Mouse (Mus musculus): ENCODE results near the gene Rnf227. TPM values are rescaled to one million over a fixed set of nuclear protein-coding genes. Genes with fewer than 3 reads are reported as not detected.

Rnf227 gene
- polyA plus RNA-seq, 1 experiment from 2014 or later, result 4.3 TPM

DNA sequence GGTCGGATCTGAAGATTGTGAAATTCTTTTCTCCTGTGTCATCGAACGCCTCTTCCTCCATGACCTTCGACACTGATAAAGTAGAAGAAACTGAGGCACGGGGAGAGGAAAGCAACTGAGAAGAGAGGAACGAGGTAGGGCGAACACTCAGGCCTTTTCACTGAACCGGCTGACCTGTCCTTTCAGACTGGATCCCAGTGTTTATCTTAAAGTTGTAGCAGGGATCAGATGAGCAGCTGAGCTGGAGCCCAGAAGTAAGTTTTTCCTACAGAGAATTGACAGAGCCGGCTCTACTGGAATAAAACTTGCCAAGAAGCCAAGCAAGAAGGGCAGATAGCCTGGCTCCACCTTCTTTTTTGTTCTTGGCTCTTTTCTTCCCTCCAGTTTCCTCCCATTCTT, 30.6 kb downstream of the Rnf227 start:
- no peaks in the 10 kb centered on the region for H3K9me3 ChIP-seq (ENCODE audit: control insufficient read depth, low read length)
- peaks cover 12% of the 10 kb centered on the region for H3K27me3 ChIP-seq (replicated peaks; ENCODE audit: control insufficient read depth, insufficient read depth, low read length)
- H3K27ac ChIP-seq (ENCODE audit: low read depth, low read length), result peak overlapping the region; percentile 20; the same call in 1 of the 2 replicates
- peak overlapping the region; percentile 19 for H3K4me2 ChIP-seq
- no peak overlapping the region for H3K4me3 ChIP-seq (ENCODE audit: low read depth, low read length)
- H3K9ac ChIP-seq (ENCODE audit: low read depth, low read length), result no peak overlapping the region
- ATAC-seq (replicated peaks; ENCODE audit: low FRiP score) (no peak), DNase-seq (ENCODE audit: low spot score) (no peak)
- 30% methylated on average over 9 of the region's 9 CpGs for WGBS
- H3K36me3 ChIP-seq (ENCODE audit: control insufficient read depth, insufficient read depth, low read length), result no peaks in the 10 kb centered on the region
- H3K4me1 ChIP-seq (replicated peaks; ENCODE audit: control insufficient read depth, insufficient read depth, low read length), result peaks cover 55% of the 10 kb centered on the region

DNA sequence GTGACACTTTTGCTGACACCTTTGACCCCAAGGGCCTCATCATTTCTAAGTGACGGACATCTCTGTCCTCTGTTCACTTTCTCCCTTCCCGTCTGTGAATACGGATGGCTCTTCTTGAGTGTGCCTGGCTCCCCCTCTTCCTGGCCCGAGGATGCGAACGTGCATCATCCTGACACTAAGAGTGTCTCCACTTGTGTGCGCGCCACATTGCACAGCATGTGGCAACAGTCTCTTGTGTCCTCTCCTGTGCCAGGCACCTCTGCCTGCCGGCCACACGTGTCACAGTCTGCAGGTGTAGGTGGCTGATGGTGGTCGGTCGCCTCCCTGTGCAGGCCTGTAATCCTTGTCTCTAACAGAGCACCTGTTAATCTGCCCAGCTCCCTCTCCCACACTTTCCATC, 31.3 kb downstream of the Rnf227 start:
- Histone ChIP-seq H3K4me3 (ENCODE audit: low read depth, low read length) (peak overlapping the region; percentile 9; the same call in 1 of the 2 replicates), H3K27ac (ENCODE audit: low read depth, low read length) (peak overlapping the region; percentile 79; the same call in 1 of the 2 replicates), H3K27me3 (replicated peaks; ENCODE audit: control insufficient read depth, insufficient read depth, low read length) (peaks cover 12% of the 10 kb centered on the region), H3K36me3 (ENCODE audit: control insufficient read depth, insufficient read depth, low read length) (no peaks in the 10 kb centered on the region), H3K4me1 (replicated peaks; ENCODE audit: control insufficient read depth, insufficient read depth, low read length) (peaks cover 51% of the 10 kb centered on the region), H3K9ac (ENCODE audit: low read depth, low read length) (no peak overlapping the region), H3K4me2 (peak overlapping the region; percentile 64), H3K9me3 (ENCODE audit: control insufficient read depth, low read length) (no peaks in the 10 kb centered on the region)
- DNase-seq (ENCODE audit: low spot score) (no peak), ATAC-seq (replicated peaks; ENCODE audit: low FRiP score) (no peak)
- 66% methylated on average over 12 of the region's 12 CpGs for WGBS

DNA sequence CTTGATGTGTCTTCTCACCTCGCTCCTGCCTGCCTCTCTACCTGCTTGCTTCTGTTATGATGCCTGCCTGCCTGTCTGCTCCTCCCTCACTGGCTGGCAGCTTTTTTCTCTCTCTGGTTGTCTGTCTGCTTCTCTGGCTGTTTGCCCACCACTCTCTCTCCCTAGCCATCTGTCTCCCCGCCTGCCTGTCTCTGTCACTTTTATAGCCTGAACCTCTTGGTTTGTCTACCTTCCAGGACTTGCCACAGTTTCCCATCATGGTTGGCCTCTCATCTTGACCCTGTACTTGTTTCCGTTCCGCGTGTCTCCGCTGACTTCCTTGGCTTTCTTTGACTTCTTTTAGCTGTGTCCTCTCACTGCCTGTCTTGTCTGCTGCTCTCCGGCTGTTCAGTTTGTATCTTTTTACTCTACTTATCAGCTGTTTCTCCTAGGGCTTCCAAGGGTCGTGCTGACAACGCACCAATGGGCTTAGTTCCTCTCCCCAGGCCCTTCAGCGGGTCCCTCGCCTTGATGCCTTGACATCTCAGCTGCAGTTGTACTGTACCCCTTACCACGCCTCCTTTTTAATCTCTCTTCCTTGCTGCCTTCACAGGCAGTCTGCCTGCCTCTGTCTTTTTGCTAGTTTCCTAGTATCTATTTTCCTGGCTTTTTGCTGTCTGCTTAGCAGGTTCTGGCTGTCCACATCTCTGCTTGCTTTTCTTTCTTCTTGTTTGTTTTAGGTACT, 32.0 kb downstream of the Rnf227 start:
- ATAC-seq (replicated peaks; ENCODE audit: low FRiP score) (peak; percentile 46), DNase-seq (ENCODE audit: low spot score) (peak; percentile 51)
- 36% methylated on average over 12 of the region's 12 CpGs for WGBS
- peak overlapping the region; percentile 9; the same call in 1 of the 2 replicates for H3K4me3 ChIP-seq (ENCODE audit: low read depth, low read length)
- peaks cover 51% of the 10 kb centered on the region for H3K4me1 ChIP-seq (replicated peaks; ENCODE audit: control insufficient read depth, insufficient read depth, low read length)
- peak overlapping the region; percentile 64 for H3K4me2 ChIP-seq
- no peaks in the 10 kb centered on the region for H3K9me3 ChIP-seq (ENCODE audit: control insufficient read depth, low read length)
- H3K27me3 ChIP-seq (replicated peaks; ENCODE audit: control insufficient read depth, insufficient read depth, low read length), result peaks cover 10% of the 10 kb centered on the region
- H3K27ac ChIP-seq (ENCODE audit: low read depth, low read length), result peak overlapping the region; percentile 79
- H3K36me3 ChIP-seq (ENCODE audit: control insufficient read depth, insufficient read depth, low read length), result no peaks in the 10 kb centered on the region
- H3K9ac ChIP-seq (ENCODE audit: low read depth, low read length), result peak overlapping the region; percentile 48; the same call in 1 of the 2 replicates

DNA sequence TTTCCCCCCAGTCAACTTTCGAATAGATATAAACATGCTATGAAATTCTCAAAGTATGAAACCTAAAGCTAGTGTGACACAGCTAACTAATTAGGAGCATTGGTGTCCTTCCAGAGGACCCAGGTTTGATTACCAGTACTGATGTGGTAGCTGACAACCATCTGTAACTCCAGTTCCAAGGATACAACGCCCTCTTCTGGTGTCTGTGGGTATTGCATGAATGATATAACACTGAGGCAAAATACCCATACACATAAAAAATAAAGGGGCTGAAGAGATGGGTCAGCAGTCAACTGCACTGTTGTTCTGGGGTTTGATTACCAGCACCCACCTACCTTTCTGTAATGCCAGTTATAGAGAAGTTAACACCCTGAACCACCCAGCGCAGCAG, 32.5 kb downstream of the Rnf227 start:
- peak overlapping the region; percentile 64 for H3K4me2 ChIP-seq

DNA sequence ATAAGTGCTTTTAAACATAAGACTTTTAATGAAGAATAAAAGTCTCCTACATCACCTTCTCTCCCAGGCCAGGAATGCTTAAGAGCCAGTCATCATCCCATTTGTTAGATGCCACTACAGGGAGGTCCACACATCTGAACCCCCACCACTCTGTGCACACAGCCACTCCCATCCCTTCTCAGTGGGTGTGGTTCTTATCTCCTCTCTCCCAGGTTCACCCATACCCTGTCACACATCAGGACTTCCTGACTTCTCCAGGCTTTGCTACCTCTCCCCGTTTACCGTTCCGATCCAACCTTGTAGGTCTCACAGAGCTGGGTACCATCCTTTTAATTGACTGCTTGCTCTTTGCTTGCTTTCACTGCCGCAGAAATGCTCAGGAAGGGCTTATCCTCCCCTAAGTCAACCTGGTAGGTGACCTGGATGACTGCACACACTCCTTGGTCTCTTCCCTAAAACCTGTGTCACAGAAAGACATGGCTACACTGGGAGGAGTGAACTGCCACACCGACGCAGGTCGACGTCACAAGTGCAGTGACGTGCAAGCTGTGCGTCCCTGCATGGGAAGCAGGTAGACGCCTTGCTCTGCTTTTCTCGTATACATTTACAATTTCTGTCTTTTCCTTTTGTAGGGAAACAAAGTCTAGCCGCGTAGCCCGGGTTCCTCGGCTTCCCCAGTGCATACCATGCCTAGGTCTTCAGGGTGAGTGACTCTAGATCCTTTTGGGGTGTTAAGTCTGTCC, 33.1 kb downstream of the Rnf227 start:
- no peak for DNase-seq (ENCODE audit: low spot score)
- Histone ChIP-seq H3K9ac (ENCODE audit: low read depth, low read length) (peak overlapping the region; percentile 59), H3K4me2 (peak overlapping the region; percentile 64), H3K27me3 (replicated peaks; ENCODE audit: control insufficient read depth, insufficient read depth, low read length) (peaks cover 2% of the 10 kb centered on the region), H3K36me3 (ENCODE audit: control insufficient read depth, insufficient read depth, low read length) (no peaks in the 10 kb centered on the region), H3K9me3 (ENCODE audit: control insufficient read depth, low read length) (no peaks in the 10 kb centered on the region), H3K27ac (ENCODE audit: low read depth, low read length) (peak overlapping the region; percentile 79), H3K4me1 (replicated peaks; ENCODE audit: control insufficient read depth, insufficient read depth, low read length) (peaks cover 42% of the 10 kb centered on the region), H3K4me3 (ENCODE audit: low read depth, low read length) (peak overlapping the region; percentile 32)
- peak; percentile 94 for ATAC-seq (replicated peaks; ENCODE audit: low FRiP score)
- 69% methylated on average over 16 of the region's 16 CpGs for WGBS

More for the DNA sequence above, 32.5 kb downstream of the Rnf227 start:
- ATAC-seq (replicated peaks; ENCODE audit: low FRiP score) (no peak), DNase-seq (ENCODE audit: low spot score) (no peak)
- H3K27ac ChIP-seq (ENCODE audit: low read depth, low read length), result peak overlapping the region; percentile 79
- peaks cover 8% of the 10 kb centered on the region for H3K27me3 ChIP-seq (replicated peaks; ENCODE audit: control insufficient read depth, insufficient read depth, low read length)
- H3K4me3 ChIP-seq (ENCODE audit: low read depth, low read length), result peak overlapping the region; percentile 32; the same call in 1 of the 2 replicates
- no peaks in the 10 kb centered on the region for H3K36me3 ChIP-seq (ENCODE audit: control insufficient read depth, insufficient read depth, low read length)
- peaks cover 48% of the 10 kb centered on the region for H3K4me1 ChIP-seq (replicated peaks; ENCODE audit: control insufficient read depth, insufficient read depth, low read length)
- 54% methylated on average over 3 of the region's 3 CpGs for WGBS
- no peak overlapping the region; the same call in 1 of the 2 replicates for H3K9ac ChIP-seq (ENCODE audit: low read depth, low read length)
- H3K9me3 ChIP-seq (ENCODE audit: control insufficient read depth, low read length), result no peaks in the 10 kb centered on the region

DNA sequence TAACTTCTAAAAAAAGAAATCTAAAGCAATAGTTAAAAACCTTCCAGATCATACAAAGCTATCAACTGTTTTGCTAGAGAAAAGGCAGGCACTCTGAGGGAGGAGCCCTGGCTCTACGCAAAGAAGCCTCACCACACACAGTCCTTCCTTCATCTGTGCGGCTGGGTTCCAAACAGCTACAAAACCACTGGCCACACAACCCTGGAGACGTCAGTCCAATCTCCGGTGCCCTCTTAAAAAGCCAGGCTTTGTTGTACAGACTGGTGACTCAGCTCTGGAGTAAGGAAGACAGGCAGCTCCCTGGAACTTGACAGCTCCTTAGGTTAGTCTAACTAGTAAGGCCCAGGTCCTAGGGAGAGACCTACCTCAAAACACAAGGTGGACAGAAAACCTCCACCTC, 35.4 kb downstream of the Rnf227 start:
- Histone ChIP-seq H3K27ac (ENCODE audit: low read depth, low read length) (no peak overlapping the region), H3K36me3 (ENCODE audit: control insufficient read depth, insufficient read depth, low read length) (no peaks in the 10 kb centered on the region)
- no peak for ATAC-seq (replicated peaks; ENCODE audit: low FRiP score)

DNA sequence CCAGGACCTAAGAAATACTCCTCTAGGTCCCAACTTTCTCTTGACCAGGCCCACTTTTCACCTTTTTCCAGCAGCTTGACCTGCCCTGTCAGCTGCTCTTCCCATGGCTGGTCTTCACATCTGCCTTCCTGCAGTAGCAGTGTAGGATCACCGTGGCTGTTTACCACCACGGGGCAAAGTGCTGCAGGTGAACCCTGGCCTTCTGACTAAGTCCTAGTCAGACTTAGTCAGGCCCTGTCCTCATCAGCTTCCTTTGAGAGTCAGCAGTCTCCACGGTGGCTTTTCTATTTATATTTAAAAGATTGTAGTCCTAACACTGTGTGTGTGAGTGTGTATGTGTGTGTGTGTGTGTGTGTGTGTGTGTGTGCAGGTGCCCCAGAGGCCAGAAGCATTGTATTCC, 37.5 kb downstream of the Rnf227 start:
- Histone ChIP-seq H3K4me2 (no peak overlapping the region), H3K4me1 (replicated peaks; ENCODE audit: control insufficient read depth, insufficient read depth, low read length) (peaks cover 18% of the 10 kb centered on the region), H3K27me3 (replicated peaks; ENCODE audit: control insufficient read depth, insufficient read depth, low read length) (no peaks in the 10 kb centered on the region), H3K9ac (ENCODE audit: low read depth, low read length) (no peak overlapping the region), H3K9me3 (ENCODE audit: control insufficient read depth, low read length) (no peaks in the 10 kb centered on the region), H3K36me3 (ENCODE audit: control insufficient read depth, insufficient read depth, low read length) (no peaks in the 10 kb centered on the region), H3K27ac (ENCODE audit: low read depth, low read length) (peak overlapping the region; percentile 25; the same call in 1 of the 2 replicates), H3K4me3 (ENCODE audit: low read depth, low read length) (no peak overlapping the region)
- no peak for ATAC-seq (replicated peaks; ENCODE audit: low FRiP score)
- no peak for DNase-seq (ENCODE audit: low spot score)
- 60% methylated on average over 3 of the region's 3 CpGs for WGBS

More for the DNA sequence above, 35.4 kb downstream of the Rnf227 start:
- no peaks in the 10 kb centered on the region for H3K9me3 ChIP-seq (ENCODE audit: control insufficient read depth, low read length)
- H3K4me2 ChIP-seq, result no peak overlapping the region
- no peak overlapping the region for H3K9ac ChIP-seq (ENCODE audit: low read depth, low read length)
- H3K27me3 ChIP-seq (replicated peaks; ENCODE audit: control insufficient read depth, insufficient read depth, low read length), result no peaks in the 10 kb centered on the region
- H3K4me3 ChIP-seq (ENCODE audit: low read depth, low read length), result no peak overlapping the region
- 74% methylated on average over 4 of the region's 4 CpGs for WGBS
- peaks cover 38% of the 10 kb centered on the region for H3K4me1 ChIP-seq (replicated peaks; ENCODE audit: control insufficient read depth, insufficient read depth, low read length)
- no peak for DNase-seq (ENCODE audit: low spot score)

DNA sequence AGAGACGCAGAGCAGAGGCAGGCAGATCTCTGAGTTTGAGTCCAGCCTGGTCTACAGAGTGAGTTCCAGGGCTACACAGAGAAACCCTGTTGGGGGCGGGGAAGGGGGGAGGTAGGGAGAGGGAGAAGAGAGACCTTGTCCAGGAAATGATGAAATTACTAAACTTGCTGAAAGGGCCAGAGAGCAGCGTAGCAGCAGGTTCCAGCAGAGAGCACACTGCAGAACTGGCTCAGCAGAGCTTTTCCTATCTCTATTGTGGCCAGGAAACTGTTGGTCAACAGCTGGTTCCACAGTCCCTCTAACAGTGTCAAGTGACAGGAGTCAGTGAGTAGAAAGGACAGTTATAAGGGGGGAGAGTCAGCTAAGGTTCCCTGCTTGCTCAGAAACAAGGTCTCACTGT, 39.3 kb downstream of the Rnf227 start:
- H3K9ac ChIP-seq (ENCODE audit: low read depth, low read length), result no peak overlapping the region
- H3K27me3 ChIP-seq (replicated peaks; ENCODE audit: control insufficient read depth, insufficient read depth, low read length), result no peaks in the 10 kb centered on the region
- no peak overlapping the region for H3K4me3 ChIP-seq (ENCODE audit: low read depth, low read length)
- H3K27ac ChIP-seq (ENCODE audit: low read depth, low read length), result no peak overlapping the region
- ATAC-seq (replicated peaks; ENCODE audit: low FRiP score) (no peak), DNase-seq (ENCODE audit: low spot score) (no peak)
- peaks cover 2% of the 10 kb centered on the region for H3K4me1 ChIP-seq (replicated peaks; ENCODE audit: control insufficient read depth, insufficient read depth, low read length)
- 53% methylated on average over 3 of the region's 3 CpGs for WGBS
- H3K36me3 ChIP-seq (ENCODE audit: control insufficient read depth, insufficient read depth, low read length), result no peaks in the 10 kb centered on the region
- H3K9me3 ChIP-seq (ENCODE audit: control insufficient read depth, low read length), result no peaks in the 10 kb centered on the region
- no peak overlapping the region; the same call in 1 of the 2 replicates for H3K4me2 ChIP-seq

Data from liver, embryonic 11.5 days (tissue).